Mouse (Mus musculus) hindbrain, postnatal 0 days (tissue): ENCODE measurements around the gene Cx3cr1. TPM values are rescaled to one million over a fixed set of nuclear protein-coding genes. Genes with fewer than 3 reads are reported as not detected.

ENCODE experiments used
- ATAC-seq: fragments of 200-750 bp; cut with Nextera tagmentation; 2 replicates; pipeline ENCODE4 v1.8.0; 2017; ENCODE audit warnings: mild to moderate bottlenecking, moderate TSS enrichment, moderate library complexity
- DNase-seq: peaks from one replicate; pipeline ENCODE4 v3.0.0-alpha.2; 2015; ENCODE audit warnings: low spot score
- H3K27ac ChIP-seq: fragments of 300-500 bp; sonication (generic); 2 replicates; pipeline ENCODE4 v1.5.1; 2014; ENCODE audit warnings: mild to moderate bottlenecking
- H3K27me3 ChIP-seq: fragments of 300-500 bp; sonication (generic); 2 replicates; pipeline ENCODE4 v1.6.1; 2014; ENCODE audit warnings: low read length, mixed read lengths; ENCODE audit not compliant: insufficient read depth
- H3K36me3 ChIP-seq: fragments of 300-500 bp; sonication (generic); 2 replicates; pipeline ENCODE4 v1.6.1; 2014; ENCODE audit warnings: low read length, mixed read lengths; ENCODE audit not compliant: insufficient read depth
- H3K4me1 ChIP-seq: fragments of 300-500 bp; sonication (generic); 2 replicates; pipeline ENCODE4 v1.6.1; 2014; ENCODE audit warnings: antibody characterized with exemption, low read length, mixed read lengths; ENCODE audit not compliant: insufficient read depth
- H3K4me2 ChIP-seq: fragments of 300-500 bp; sonication (generic); 2 replicates; pipeline ENCODE4 v1.6.1; 2014; ENCODE audit warnings: low read depth, mild to moderate bottlenecking, low read length, moderate library complexity, mixed read lengths
- H3K4me3 ChIP-seq: fragments of 300-500 bp; sonication (generic); 2 replicates; pipeline ENCODE4 v1.5.1; 2014; ENCODE audit warnings: low read length
- H3K9ac ChIP-seq: fragments of 300-500 bp; sonication (generic); replicated peaks from 2 replicates; pipeline ENCODE4 v1.6.1; 2014; ENCODE audit warnings: mild to moderate bottlenecking, low read length, moderate library complexity, mixed read lengths
- H3K9me3 ChIP-seq: fragments of 300-500 bp; sonication (generic); 2 replicates; pipeline ENCODE4 v1.6.1; 2016; ENCODE audit warnings: low read length, mixed read lengths
- CTCF ChIP-seq: IDR thresholded peaks from 2 replicates; pipeline ENCODE4 v1.5.1; 2016; ENCODE audit warnings: antibody characterized with exemption, control low read depth, low read depth
- WGBS: fragments of 180-500 bp; shearing (Covaris S2); extraction: QIAGEN DNeasy Blood & Tissue Kit; methylation state at CpG from one replicate; pipeline ENCODE4 v1.1.7; 2014; 5-methylcytosine and 5-hydroxymethylcytosine counted together
- polyA plus RNA-seq: library from polyadenylated mRNA; unstranded; fragments of >200 nt; fragmentation: Nextera tagmentation; extraction: Ambion mirVana; gene quantifications from 2 replicates; pipeline ENCODE4 v1.2.1, GENCODE M21; 2015
- total RNA-seq: library from RNA; depleted of rRNA; stranded (reverse); fragments of >200 nt; gene quantifications from 2 replicates; pipeline ENCODE4 v1.2.3, GENCODE M21; 2014

The Cx3cr1 gene
- total and polyA plus RNA-seq, 2 experiments from 2014 or later, result 12.2 to 17.3 TPM

DNA sequence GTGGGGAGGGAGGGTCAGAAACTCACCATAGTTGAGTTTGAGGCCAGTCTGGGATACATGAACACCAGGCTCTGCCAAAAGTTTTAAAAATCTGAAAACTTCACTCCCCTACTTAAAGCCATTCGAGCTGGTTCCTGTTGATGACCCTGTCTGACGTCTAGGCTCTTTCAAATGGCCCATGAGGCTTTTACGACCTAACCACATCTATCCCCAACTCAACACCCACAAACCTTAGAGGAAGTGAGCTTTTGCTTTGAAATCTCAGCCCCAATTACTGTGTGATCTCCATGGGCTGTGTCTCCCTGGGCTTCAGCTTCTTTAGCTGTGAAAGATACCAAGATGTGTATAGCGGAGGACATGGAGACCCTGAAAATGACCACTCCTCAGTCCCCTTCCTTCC, 131.2 kb downstream of the Cx3cr1 start:
- Histone ChIP-seq H3K9me3 (no peaks in the 10 kb centered on the region), H3K4me1 (peaks cover 5% of the 10 kb centered on the region; the same call in 1 of the 2 replicates), H3K36me3 (no peaks in the 10 kb centered on the region), H3K4me3 (no peak overlapping the region), H3K27me3 (no peaks in the 10 kb centered on the region), H3K27ac (no peak overlapping the region), H3K9ac (no peak overlapping the region), H3K4me2 (no peak overlapping the region)
- DNase-seq, result no peak
- WGBS, result 79% methylated on average over 4 of the region's 4 CpGs
- no peak for ATAC-seq
- no peak for TF ChIP-seq CTCF

DNA sequence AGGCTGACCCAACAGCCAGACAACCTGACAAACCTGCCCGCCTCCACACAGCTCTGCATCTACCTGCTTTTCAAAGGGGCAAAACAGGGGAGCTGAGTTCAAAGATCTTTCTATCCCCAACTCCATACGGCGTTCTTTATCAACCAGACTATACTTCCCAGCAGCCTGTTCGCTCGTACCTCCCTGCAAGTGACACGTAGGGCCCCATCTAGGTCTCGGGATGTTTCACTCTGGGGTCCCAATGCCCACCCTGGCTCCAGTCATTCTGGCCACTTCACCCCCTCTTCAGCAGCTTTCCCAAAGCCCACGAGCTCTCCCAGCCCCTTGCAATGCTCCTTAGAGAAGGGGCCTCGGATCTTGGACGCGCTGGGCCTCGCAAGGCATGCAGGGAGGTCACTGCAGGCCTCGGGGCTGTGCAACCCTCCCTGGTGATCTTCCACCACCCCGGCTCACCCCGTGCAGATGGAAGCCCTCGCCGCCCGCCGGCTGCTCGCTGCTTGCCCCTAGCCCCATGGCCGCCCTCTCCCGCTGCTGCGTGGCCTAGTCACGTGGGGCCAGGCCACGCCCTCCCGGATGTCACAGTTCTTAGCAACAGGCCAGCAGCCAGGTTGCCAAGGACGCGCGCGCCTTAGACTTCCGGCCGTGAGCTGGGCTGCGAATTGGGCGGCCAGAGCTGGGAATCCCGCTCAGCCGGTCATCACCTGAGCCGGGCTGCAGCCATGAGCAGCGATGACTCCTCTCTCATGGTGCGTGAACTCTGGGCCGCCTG, 132.5 kb downstream of the Cx3cr1 start, which contains the start of the genes Gorasp1 and Ttc21a:
Gene Gorasp1 (minus strand): TSS at position 561 of the 769 bp plus-strand sequence.
Gene Ttc21a (plus strand): TSS at position 602 of the 769 bp plus-strand sequence.
- Histone ChIP-seq H3K36me3 (no peaks in the 10 kb centered on the region), H3K27me3 (no peaks in the 10 kb centered on the region), H3K4me3 (peak within 1 kb of the TSS; percentile 65), H3K4me2 (peak within 1 kb of the TSS; percentile 78), H3K9ac (peak within 1 kb of the TSS; percentile 84), H3K9me3 (no peaks in the 10 kb centered on the region), H3K4me1 (peaks cover 5% of the 10 kb centered on the region; the same call in 1 of the 2 replicates), H3K27ac (peak within 1 kb of the TSS; percentile 70; the same call in 1 of the 2 replicates)
- WGBS, result 1% methylated on average over 40 of the region's 40 CpGs
- ATAC-seq, result peak; percentile 95
- TF ChIP-seq CTCF, result no peak
- DNase-seq, result peak; percentile 96

DNA sequence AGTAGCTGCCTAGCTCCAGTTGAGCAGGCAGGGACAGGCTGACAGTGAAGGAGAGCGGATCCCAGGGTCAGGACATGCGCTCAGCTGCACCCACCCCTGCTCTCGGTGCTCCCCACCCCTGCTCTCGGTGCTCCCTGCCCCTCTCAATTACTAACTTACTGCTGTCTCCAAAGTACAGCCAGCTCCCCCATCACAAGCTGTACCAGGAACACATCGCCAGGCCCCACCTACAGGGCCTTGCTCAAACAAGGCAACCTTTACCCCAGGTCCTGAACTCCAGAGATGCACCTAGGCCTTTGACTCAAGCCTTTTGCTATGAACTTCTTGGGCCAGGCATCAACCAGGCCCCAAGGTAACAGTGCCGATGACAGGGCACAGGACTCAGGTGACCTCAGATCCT, 136.0 kb downstream of the Cx3cr1 start:
- WGBS, result 95% methylated on average over 6 of the region's 6 CpGs
- H3K27me3 ChIP-seq, result no peaks in the 10 kb centered on the region
- H3K9me3 ChIP-seq, result no peaks in the 10 kb centered on the region
- TF ChIP-seq CTCF, result no peak
- no peak overlapping the region for H3K4me3 ChIP-seq
- no peak for ATAC-seq
- DNase-seq, result no peak
- peaks cover 5% of the 10 kb centered on the region; the same call in 1 of the 2 replicates for H3K4me1 ChIP-seq
- no peak overlapping the region for H3K9ac ChIP-seq
- H3K36me3 ChIP-seq, result peaks cover 17% of the 10 kb centered on the region; the same call in 1 of the 2 replicates
- no peak overlapping the region for H3K27ac ChIP-seq
- no peak overlapping the region for H3K4me2 ChIP-seq

DNA sequence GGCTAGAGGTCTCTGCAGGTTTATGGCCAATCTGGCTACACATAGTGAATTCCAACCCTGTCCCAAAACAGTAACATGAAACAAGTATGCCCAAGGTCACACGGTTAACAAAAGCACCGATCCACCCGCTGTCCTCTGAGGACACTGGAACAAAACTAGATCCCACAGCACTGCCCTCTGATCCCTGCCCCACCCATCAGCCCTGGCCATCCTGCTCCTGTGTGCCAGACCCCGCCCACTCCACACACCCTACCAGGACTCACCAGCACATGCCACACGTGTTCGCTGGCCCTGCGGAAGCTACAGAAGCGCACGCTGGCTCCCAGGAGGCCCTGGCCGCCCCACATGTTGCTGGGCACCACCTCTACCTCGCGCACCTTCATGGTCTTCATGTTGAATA, 137.3 kb downstream of the Cx3cr1 start:
- Histone ChIP-seq H3K27ac (no peak overlapping the region), H3K4me2 (no peak overlapping the region), H3K4me1 (peaks cover 5% of the 10 kb centered on the region; the same call in 1 of the 2 replicates), H3K9me3 (no peaks in the 10 kb centered on the region), H3K4me3 (no peak overlapping the region), H3K36me3 (peaks cover 25% of the 10 kb centered on the region), H3K9ac (no peak overlapping the region), H3K27me3 (no peaks in the 10 kb centered on the region)
- ATAC-seq, result no peak
- TF ChIP-seq CTCF, result no peak
- no peak for DNase-seq
- WGBS, result 89% methylated on average over 12 of the region's 12 CpGs

DNA sequence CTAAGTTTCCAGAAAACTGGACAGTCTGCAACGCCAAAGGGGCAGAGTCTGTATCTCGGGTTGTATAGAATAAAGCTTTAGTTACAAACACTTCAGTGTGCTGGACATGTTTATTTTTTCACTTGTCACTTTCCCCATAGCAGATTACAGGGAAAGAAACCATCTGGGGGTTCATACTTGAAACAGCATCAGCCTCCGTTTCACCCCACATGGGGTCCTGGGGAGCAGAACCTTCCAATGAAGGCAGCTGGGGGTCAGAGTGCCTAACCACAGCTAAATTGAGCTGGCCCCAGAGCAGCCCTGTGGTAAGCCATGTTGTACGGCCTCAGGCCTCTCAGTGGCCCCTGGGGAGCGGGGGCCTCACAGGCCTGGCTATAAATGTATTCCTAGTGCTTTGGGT, 143.2 kb downstream of the Cx3cr1 start:
- Histone ChIP-seq H3K9me3 (no peaks in the 10 kb centered on the region), H3K4me1 (no peaks in the 10 kb centered on the region), H3K9ac (no peak overlapping the region), H3K27ac (no peak overlapping the region), H3K4me2 (no peak overlapping the region), H3K27me3 (no peaks in the 10 kb centered on the region), H3K4me3 (no peak overlapping the region), H3K36me3 (peaks cover 68% of the 10 kb centered on the region)
- 82% methylated on average over 5 of the region's 5 CpGs for WGBS
- no peak for TF ChIP-seq CTCF
- DNase-seq, result no peak
- no peak; the same call in 1 of the 2 replicates for ATAC-seq

DNA sequence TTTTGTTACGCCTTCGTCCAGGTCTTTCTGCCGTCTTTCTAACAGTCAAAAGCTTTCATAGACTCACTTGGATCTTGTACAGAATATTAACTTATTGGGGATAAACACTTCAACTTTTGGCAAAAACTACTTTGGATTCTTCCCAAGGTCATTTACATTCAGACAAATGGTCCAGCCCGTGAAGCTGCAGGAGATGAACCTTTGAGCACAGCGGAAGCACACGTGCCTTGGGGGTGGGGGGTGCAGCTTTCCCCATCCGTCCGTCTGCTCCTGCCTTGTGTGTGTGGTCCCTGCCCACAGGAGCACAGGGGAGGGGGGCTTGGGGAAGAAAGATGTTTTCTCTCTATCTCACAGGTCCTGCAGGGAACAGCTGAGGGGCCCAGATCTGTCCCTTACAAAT, 143.9 kb downstream of the Cx3cr1 start:
- no peaks in the 10 kb centered on the region for H3K27me3 ChIP-seq
- no peak overlapping the region for H3K4me2 ChIP-seq
- no peak for TF ChIP-seq CTCF
- H3K4me1 ChIP-seq, result no peaks in the 10 kb centered on the region
- H3K9me3 ChIP-seq, result no peaks in the 10 kb centered on the region
- H3K9ac ChIP-seq, result no peak overlapping the region
- ATAC-seq, result no peak
- no peak overlapping the region for H3K27ac ChIP-seq
- peak; percentile 33 for DNase-seq
- WGBS, result 48% methylated on average over 8 of the region's 8 CpGs
- peaks cover 74% of the 10 kb centered on the region for H3K36me3 ChIP-seq
- no peak overlapping the region for H3K4me3 ChIP-seq

DNA sequence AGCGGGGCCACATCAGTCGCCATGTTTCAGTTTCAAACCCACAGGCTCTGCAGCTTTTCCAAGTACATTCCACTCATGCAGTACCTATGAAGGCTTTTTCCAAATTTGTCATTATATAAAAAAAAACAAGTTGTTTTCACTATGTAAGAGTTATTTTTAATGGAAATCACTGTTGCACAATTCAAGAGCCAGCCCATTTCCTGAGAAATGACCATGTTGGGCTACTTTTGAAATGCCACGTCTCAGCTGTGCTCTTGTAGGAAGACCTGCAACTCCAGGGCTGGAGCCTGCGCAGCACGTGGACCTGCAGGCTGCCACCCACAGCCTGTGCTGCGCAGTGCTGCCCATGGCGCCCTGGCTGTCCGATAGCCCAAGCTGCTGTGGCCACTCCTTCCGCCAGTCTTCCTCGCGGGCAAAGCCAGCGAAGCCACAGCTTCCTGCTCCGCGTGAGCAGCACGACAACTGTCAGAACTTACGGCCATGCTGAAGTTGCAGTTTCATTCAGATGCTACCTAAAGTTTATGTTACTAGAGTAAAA, 144.5 kb downstream of the Cx3cr1 start:
- ATAC-seq (no peak), DNase-seq (no peak)
- Histone ChIP-seq H3K9me3 (no peaks in the 10 kb centered on the region), H3K4me1 (no peaks in the 10 kb centered on the region), H3K4me2 (no peak overlapping the region), H3K27ac (no peak overlapping the region), H3K36me3 (peaks cover 77% of the 10 kb centered on the region), H3K27me3 (no peaks in the 10 kb centered on the region), H3K9ac (no peak overlapping the region), H3K4me3 (no peak overlapping the region)
- TF ChIP-seq CTCF, result no peak
- WGBS, result 92% methylated on average over 16 of the region's 16 CpGs
